Mouse (Mus musculus): ENCODE data around the gene Tesk1.

DNA sequence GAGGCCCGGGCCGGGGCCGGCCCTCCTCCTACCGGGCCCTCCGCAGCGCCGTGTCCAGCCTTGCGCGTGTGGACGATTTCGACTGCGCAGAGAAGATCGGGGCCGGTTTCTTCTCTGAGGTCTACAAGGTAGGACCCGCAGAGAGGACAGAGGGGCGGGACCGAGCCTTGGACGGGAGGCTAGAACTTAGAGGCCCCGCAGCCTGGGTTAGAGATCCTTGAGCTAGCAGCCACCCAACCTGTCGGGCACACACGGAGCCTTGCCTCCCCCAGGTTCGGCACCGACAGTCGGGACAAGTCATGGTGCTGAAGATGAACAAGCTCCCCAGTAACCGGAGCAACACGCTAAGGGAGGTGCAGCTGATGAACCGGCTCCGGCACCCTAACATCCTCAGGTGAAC is 1.8 kb downstream of the Tesk1 start:
- TF ChIP-seq CTCF (IDR thresholded peaks at IDR 0.05; ENCODE audit: low read depth): no peak
- TF ChIP-seq EP300 (IDR thresholded peaks at IDR 0.05; ENCODE audit: low read depth): no peak
